Mouse (Mus musculus) G1E (cell line): Measurements from ENCODE around the gene Ltf.

Experiments
- CTCF ChIP-seq: IDR thresholded peaks from 2 replicates; pipeline ENCODE4 v1.5.1; 2012; ENCODE audit warnings: low read depth, low read length, inconsistent platforms, mixed read lengths
- GATA1 ChIP-seq: IDR thresholded peaks from 2 replicates; pipeline ENCODE4 v1.6.1; 2012; ENCODE audit warnings: borderline replicate concordance, low read length, inconsistent platforms, mixed read lengths
- GATA2 ChIP-seq: IDR thresholded peaks from 2 replicates; pipeline ENCODE4 v1.6.1; 2012; ENCODE audit warnings: low read depth, low read length, inconsistent platforms, borderline replicate concordance
- POLR2AphosphoS5 ChIP-seq: IDR thresholded peaks from 2 replicates; pipeline ENCODE4 v1.6.1; 2012; ENCODE audit warnings: low read depth, low read length, inconsistent platforms; ENCODE audit not compliant: insufficient replicate concordance

DNA sequence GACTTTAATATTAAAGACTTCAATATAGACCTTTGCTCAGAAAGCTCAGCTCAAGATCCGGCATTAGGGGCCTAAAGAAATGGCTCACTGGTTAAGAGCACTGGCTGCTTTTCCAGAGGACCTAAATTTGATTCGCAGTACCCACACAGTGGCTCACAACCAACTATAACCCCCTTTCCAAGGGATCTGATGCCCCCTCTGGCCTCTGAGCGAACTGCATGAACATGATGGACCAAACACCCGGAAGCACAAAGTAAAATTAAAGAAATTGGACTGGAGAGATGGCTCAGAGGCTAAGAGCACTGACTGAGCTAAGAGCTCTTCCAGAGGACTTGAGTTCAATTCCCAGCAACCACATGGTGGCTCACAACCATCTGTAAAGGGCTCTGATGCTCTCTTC, 3.4 kb upstream of the Ltf start:
- no peak for TF ChIP-seq CTCF
- TF ChIP-seq GATA1 = no peak
- no peak for TF ChIP-seq GATA2
- TF ChIP-seq POLR2AphosphoS5 = no peak
